ENCODE assay signal across 16 mouse cellular contexts in the genomic region with DNA sequence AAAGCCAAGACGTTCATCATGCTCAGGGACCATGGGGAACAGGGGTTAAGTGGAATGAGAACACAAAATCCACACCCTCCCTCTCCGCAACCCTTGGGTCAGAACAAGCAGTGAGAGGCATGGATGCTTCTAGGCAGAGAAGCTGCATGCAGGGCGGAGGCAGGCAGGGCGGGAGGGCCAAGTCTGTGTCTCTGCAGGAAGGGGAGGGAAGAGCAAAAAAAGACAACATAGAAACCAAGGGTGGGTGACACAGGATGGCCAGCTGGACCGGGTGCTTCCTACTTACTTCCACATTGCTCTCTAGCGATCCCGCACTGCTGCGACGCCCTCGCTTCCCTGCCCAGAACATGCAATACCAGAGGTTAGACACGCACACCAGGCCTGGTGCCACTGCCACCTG. TPM values are rescaled to one million over a fixed set of nuclear protein-coding genes. Genes with fewer than 3 reads are reported as not detected.
DNase-seq lines count a peak whose midpoint lies in the region; ATAC-seq lines count a peak whose summit lies in the region.
"Had no signal": no experiment of that assay in that cellular context is flagged by ENCODE, and none has a peak within 500 bp of the region (broad histone marks: within the 10 kb centered on the region; RNA-seq: fewer than 3 reads in every experiment).

No protein-coding gene starts in this region.

- H3K27me3 ChIP-seq in heart, embryonic 11.5 days (ENCODE audit: control insufficient read depth, insufficient read depth, low read length): no peaks in the 10 kb centered on the region
- no peaks in the 10 kb centered on the region for H3K27me3 ChIP-seq in lung, embryonic 16.5 days (ENCODE audit: control insufficient read depth, insufficient read depth, low read depth, low read length)
- H3K27me3 ChIP-seq in kidney, embryonic 16.5 days (ENCODE audit: insufficient read depth, low read length): no peaks in the 10 kb centered on the region

- no peak for ATAC-seq in heart, embryonic 11.5 days (replicated peaks; ENCODE audit: insufficient number of reproducible peaks, low FRiP score, low TSS enrichment)
- no peak for ATAC-seq in lung, embryonic 16.5 days (ENCODE audit: low read depth)
- no peak; the same call in 1 of the 2 replicates for ATAC-seq in kidney, embryonic 16.5 days (ENCODE audit: low FRiP score, low TSS enrichment)
- ATAC-seq: CD4-positive, CD25-positive, alpha-beta regulatory T cell, adult 4 months; forebrain, embryonic 16.5 days had no signal

- DNase-seq in heart, postnatal 14 days: no peak
- no peak for DNase-seq in lung, adult 18-20 months
- DNase-seq in lung, postnatal 4 days: peak; percentile 35 to 68
- no peak for DNase-seq in testis, postnatal 10 days (ENCODE audit: low spot score)
- no peak for DNase-seq in layer of hippocampus, postnatal 36 days
- DNase-seq: cerebellum, postnatal 14 days; gastrocnemius, postnatal 10 days had no signal

- intact Hi-C loops in heart, postnatal 14 days (cut with DNase I): no loop called here

- peaks cover 27% of the 10 kb centered on the region for H3K4me1 ChIP-seq in heart, embryonic 11.5 days (ENCODE audit: control insufficient read depth, insufficient read depth, low read length)
- H3K4me1 ChIP-seq in lung, embryonic 16.5 days (replicated peaks; ENCODE audit: control insufficient read depth, insufficient read depth, low read length): peaks cover 11% of the 10 kb centered on the region
- peaks cover 38% of the 10 kb centered on the region for H3K4me1 ChIP-seq in kidney, embryonic 16.5 days (ENCODE audit: insufficient read depth, low read length)

- no peaks in the 10 kb centered on the region for H3K9me3 ChIP-seq in heart, embryonic 11.5 days (replicated peaks; ENCODE audit: control insufficient read depth, low read length)
- no peaks in the 10 kb centered on the region for H3K9me3 ChIP-seq in lung, embryonic 16.5 days (ENCODE audit: control insufficient read depth, low read length)
- no peaks in the 10 kb centered on the region for H3K9me3 ChIP-seq in kidney, embryonic 16.5 days (ENCODE audit: low read length)
- H3K9me3 ChIP-seq: midbrain, embryonic 10.5 days had no signal

- no peak overlapping the region for H3K4me2 ChIP-seq in heart, embryonic 11.5 days
- H3K4me2 ChIP-seq in lung, embryonic 16.5 days (ENCODE audit: low read depth, low read length): no peak overlapping the region
- H3K4me2 ChIP-seq in kidney, embryonic 16.5 days (replicated peaks; ENCODE audit: low read depth, low read length): no peak overlapping the region
- H3K4me2 ChIP-seq: hindbrain, embryonic 14.5 days had no signal

- WGBS in heart, embryonic 11.5 days (ENCODE audit: insufficient replicate concordance): 86% methylated on average over 11 of the region's 11 CpGs
- 78% methylated on average over 11 of the region's 11 CpGs for WGBS in lung, embryonic 16.5 days
- 64% methylated on average over 11 of the region's 11 CpGs for WGBS in kidney, embryonic 16.5 days

- peaks cover 32% of the 10 kb centered on the region for H3K36me3 ChIP-seq in heart, embryonic 11.5 days (ENCODE audit: control insufficient read depth, insufficient read depth, low read length)
- peaks cover 34% of the 10 kb centered on the region for H3K36me3 ChIP-seq in lung, embryonic 16.5 days (ENCODE audit: control insufficient read depth, insufficient read depth, low read length)
- H3K36me3 ChIP-seq in kidney, embryonic 16.5 days (ENCODE audit: insufficient read depth, low read length): peaks cover 40% of the 10 kb centered on the region

- no peak overlapping the region for H3K4me3 ChIP-seq in heart, embryonic 11.5 days (ENCODE audit: low read depth, low read length)
- no peak overlapping the region for H3K4me3 ChIP-seq in lung, embryonic 16.5 days (ENCODE audit: low read length)
- no peak overlapping the region for H3K4me3 ChIP-seq in kidney, embryonic 16.5 days (ENCODE audit: low read length)
- H3K4me3 ChIP-seq: midbrain, embryonic 10.5 days; myocyte had no signal

- H3K9ac ChIP-seq in heart, embryonic 11.5 days (ENCODE audit: low read depth, low read length): no peak overlapping the region
- H3K9ac ChIP-seq in lung, embryonic 16.5 days (ENCODE audit: low read length): no peak overlapping the region
- 0 out of 2 replicates have a peak overlapping the region, but pooled peaks have one; percentile 13 for H3K9ac ChIP-seq in kidney, embryonic 16.5 days (replicated peaks; ENCODE audit: low read length)
- H3K9ac ChIP-seq: hindbrain, embryonic 14.5 days; liver, embryonic 14.5 days had no signal

- peak overlapping the region; percentile 32; the same call in 1 of the 2 replicates for H3K27ac ChIP-seq in heart, embryonic 11.5 days (ENCODE audit: low read depth, low read length)
- H3K27ac ChIP-seq in lung, embryonic 16.5 days (ENCODE audit: low read length): peak overlapping the region; percentile 75
- H3K27ac ChIP-seq in kidney, embryonic 16.5 days (ENCODE audit: low read length): peak overlapping the region; percentile 86
- H3K27ac ChIP-seq: hindbrain, embryonic 14.5 days; liver, embryonic 14.5 days had no signal

RNA-seq across cellular contexts. Expression of a gene that starts 59.2 kb away (rescaled TPM):
- polyA plus RNA-seq in heart, embryonic 11.5 days (2014; fragmentation: Nextera tagmentation; extraction: Ambion mirVana): 11.1 and 12.6 TPM in 2 replicates
- total RNA-seq in heart, postnatal 14 days (2021): 10 to 100 TPM; 45.1 to 46.8 TPM
- 7.7 and 9.4 TPM in 2 replicates for polyA plus RNA-seq in lung, embryonic 16.5 days (2015; fragmentation: Nextera tagmentation; extraction: Ambion mirVana)
- 6.7 and 7.2 TPM in 2 replicates for polyA plus RNA-seq in kidney, embryonic 16.5 days (2015; fragmentation: Nextera tagmentation; extraction: Ambion mirVana)
- 1 to 10 TPM; 3.3 to 4.1 TPM for total RNA-seq in layer of hippocampus, postnatal 36 days (2021)

Comparison
In these comparisons a context has a peak if more than half of its experiments do, and no peak if none do; other contexts are left out.
1. DNase-seq: peak in lung, postnatal 4 days (2 of 2); none in heart, postnatal 14 days (0 of 2), lung, adult 18-20 months (0 of 2), testis, postnatal 10 days (single experiment) and layer of hippocampus, postnatal 36 days (0 of 2).
2. H3K27ac ChIP-seq: peak in every context shown above with its lines; median percentile 86 in kidney, embryonic 16.5 days; 75 in lung, embryonic 16.5 days; 32 in heart, embryonic 11.5 days.